Mouse (Mus musculus) cerebellum, postnatal 36 days (tissue): Measurements from ENCODE around the gene Lhx9.

Experiments
- DNase-seq, 2 experiments: peaks; one replicate each; pipeline ENCODE4 v3.0.0; 2021 to 2022; ENCODE audit warnings: mixed read lengths in 2 of 2

Lhx9 gene

GRCm38 (mm10) chr1:138848511-138849109 lies at the start of gene Lhx9:
Lhx9 (minus strand) TSS chr1:138848577.
- no peak for DNase-seq

DNA sequence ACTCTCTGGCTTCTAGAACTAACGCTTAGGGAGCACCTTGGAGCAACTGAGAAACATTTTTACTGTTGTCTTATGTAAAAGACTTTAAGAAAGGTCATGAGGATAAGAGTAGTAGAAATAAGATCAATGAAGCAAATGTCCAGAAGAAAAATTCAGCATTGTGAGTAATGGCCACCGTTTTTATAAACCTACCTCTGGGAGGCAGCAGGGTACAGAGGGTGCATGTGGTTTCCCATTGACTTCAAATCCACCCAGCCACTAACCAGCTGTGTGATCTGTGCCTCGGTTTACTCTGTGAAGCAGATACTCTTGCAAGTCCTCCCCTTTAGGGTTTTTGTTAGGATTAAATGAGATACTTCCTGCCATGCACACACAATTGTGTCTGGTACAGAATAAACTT lies 47.7 kb upstream of the Lhx9 start:
- no peak for DNase-seq

DNA sequence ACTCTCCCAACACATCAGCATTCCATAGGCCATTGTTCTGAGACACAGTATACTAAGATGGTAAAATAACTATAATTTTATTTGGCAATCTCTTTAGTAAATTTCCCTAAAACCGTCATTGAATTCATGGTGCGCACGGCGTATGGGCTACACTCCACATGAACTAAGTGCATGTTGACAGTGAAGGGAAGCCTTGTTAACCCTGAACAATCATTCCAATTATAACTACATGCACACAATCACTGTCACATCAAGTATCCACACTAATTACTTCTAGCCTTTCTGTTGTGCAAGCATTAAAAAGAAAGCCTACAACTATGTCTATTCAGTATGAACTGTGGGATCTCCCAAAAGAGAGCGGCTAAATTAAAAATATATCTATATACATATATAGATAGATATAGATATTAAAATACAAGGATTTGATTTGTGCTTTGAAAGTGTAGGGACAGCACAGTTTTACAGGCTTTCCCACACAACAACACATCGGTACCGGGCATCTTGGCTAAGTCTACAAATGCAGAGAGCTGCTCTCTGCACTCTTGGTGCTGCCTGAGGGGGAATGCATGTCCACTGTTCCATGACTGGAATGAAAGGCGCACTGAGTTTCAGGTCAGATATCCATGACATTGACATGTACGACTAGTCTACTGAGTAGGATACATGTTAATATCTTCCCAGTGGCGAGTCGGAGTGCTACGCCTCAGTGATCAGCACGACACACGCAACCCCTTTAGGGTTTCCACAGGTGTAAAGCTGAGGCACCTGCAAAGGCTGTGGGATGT lies 29.3 kb upstream of the Lhx9 start:
- DNase-seq: no peak

GRCm38 (mm10) chr1:138876371-138877045 lies 28.1 kb upstream of the Lhx9 start:
- no peak for DNase-seq

- peak; percentile 75 to 78 for DNase-seq
Observed at GRCm38 (mm10) chr1:138856101-138856950, 7.9 kb upstream of the Lhx9 start, which contains the start of gene 2310009B15Rik. 2310009B15Rik (minus strand) TSS chr1:138856852.

- no peak for DNase-seq
Observed at GRCm38 (mm10) chr1:138850823-138851222, 2.4 kb upstream of the Lhx9 start.

DNA sequence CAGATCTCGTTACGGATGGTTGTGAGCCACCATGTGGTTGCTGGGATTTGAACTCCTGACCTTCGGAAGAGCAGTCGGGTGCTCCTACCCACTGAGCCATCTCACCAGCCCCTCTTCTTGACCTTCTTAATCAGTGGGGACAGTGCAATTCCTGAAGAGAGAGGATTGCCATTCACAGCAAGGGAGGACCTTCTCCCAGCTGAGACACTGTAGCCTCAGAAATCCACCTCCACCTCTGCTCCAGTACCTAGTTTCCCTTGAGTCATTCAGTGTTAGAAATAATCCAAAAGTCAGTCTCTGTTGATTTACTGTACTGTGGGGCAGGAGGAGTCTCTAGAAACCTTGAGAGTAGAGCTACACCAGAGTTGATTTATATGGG lies 1.8 kb upstream of the Lhx9 start:
- DNase-seq: no peak

GRCm38 (mm10) chr1:138849531-138850160 lies 1.3 kb upstream of the Lhx9 start:
- DNase-seq: no peak

DNA sequence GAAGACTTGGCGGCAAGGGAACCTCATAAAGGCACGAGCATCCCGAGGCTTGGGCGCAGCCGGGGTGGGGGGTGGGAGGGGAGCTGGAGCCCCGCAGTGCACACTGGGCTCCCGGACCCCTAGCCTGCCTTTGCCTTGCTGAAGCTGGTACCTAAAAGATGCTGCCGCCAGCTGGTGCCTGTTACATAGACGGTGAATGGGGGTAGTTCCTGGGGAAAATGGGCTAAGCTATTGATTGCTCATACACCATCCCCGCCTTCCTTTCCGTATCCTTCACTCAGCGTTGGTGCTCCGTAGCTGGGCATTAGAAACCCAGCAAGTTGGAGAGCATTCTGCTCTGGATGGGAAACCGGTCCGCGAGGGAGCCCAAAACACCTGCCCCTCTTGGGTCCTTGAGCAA lies 351 bp downstream of the Lhx9 start:
- no peak for DNase-seq

- no peak for DNase-seq
Observed at GRCm38 (mm10) chr1:138847146-138847545, 1.2 kb downstream of the Lhx9 start.

DNA sequence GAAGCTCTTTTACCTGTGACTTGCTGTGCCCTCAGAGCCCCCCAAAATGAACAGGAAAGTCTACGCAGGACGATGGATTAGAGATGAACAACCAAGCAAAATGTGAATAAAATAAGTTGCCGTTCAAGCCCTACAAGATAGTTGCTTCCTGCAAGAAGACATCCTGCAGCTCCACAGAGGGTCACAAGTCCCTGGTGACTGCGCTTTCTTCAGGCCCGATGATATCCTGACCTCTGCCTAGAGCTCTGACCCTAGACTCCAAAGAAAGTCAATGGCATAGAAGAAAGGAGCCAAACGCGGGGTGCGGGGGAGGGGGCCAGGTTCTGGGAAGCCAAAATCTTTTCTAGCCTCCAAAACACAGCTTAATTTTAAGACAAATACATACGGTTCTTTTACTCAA lies 1.8 kb downstream of the Lhx9 start:
- no peak for DNase-seq

DNA sequence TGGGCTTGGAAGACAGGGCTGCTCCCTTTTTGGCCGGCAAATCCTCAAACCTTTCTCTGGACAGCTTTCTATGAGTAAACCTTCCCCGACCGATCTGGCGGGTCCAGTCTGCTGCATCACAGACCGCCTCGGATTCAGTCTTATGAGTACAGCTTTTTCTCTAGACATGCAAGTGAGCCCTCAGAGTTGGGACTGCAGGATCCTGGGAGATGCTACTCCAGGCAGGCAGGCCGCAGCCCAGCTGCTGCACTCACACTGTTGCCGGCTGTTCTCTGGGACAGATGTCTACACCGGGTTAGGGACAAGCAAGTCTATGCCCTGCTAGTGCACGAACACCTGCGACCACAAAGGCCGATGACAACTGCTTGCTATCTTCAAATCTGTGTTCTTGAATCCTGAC lies 2.2 kb downstream of the Lhx9 start:
- DNase-seq: no peak

- DNase-seq: no peak
Observed at GRCm38 (mm10) chr1:138845481-138845880, 2.9 kb downstream of the Lhx9 start.

DNA sequence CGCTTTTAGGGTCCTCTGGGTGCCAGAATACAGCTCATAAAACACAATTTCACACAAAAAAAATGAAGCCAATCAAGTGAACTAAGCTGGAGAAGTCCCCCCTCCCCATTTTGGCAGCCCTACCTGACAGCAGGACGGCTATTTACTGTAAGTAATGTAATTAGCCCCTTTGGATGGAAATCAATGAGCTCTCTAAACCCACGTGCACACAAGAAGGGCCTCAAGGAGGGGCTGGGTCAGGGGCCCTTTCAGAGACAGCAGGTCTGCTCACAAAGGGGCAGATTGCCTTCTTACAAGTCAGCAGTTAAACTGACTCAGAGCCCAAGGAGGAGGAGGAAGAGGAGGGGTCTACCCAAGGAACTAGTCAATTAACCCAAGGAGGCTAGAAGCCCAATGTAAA lies 4.2 kb downstream of the Lhx9 start:
- DNase-seq: no peak

DNA sequence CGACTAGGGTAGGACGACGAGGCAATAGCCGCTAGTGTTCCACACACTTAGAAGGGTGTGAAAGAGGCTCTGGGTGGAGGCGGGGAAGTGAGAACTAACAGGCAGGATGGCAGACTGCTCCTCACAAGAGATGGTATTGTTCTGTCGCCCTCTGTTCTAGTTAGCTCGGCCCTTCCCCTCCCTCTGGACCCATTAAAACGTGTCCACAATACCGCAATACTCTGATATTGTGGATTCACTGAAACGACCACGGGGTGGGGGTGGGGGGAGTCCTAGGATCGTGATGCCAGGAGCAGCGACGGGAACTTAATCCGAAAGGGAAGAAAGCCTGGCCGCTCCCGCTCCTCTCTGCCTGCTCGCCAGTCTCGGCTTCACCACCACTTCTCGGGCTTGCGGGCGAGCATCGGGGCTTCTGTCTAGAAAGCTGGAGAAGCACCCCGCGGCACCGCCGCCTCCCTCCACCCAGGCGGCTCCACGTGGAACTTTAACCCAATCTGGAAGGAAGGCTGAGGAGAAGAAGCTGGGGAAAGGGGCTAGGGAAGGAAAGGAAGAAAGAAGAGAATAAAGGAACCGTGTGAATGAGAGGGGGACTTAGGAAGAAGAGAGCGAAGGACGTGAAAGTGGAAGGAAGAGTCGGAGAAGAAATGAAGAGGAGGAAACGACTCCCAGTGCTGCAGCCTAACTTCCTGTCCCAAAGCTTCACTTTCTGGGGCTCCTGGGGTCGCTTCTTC lies 4.9 kb downstream of the Lhx9 start:
- peak in 1 of 2 experiments; percentile 13 for DNase-seq

DNA sequence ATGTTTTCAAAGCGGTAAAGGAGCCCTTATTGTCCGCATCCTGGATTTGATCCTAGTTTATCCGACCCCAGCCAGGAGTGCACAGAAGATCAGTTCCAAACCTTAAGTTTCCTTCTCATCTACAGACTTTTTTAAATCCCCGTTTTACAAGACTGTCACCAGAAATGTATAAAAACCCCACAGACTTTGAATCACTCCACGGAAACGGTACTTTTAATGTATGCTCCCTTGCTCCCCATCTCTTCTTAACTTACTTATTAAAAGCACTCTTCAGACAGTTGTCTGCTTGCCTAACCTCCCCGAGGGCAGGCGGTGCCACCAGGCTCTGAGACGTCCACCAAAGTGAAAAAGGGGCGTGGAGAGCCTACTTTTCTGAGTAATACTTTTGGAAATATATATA lies 5.6 kb downstream of the Lhx9 start:
- DNase-seq: peak in 1 of 2 experiments; percentile 6

DNA sequence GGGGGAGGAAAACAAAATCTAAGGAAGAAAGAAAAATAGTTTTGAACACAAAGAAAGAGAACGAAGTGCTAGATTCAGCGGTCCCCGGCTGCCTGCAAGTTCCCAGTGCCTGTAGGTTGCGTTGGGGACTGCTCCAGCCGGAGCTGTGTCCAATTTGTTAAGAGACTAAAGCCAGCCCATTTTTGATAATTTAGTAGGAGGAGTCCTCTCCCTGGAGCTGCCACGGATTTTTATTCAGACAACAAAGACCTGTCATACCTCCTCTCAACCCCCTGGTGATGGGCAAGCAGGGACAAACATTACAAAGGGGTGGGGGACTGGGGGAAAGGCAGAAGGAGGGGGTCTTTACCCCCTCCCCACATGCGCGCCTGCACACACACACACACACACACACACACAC lies 6.1 kb downstream of the Lhx9 start:
- DNase-seq: peak in 1 of 2 experiments; percentile 17

DNA sequence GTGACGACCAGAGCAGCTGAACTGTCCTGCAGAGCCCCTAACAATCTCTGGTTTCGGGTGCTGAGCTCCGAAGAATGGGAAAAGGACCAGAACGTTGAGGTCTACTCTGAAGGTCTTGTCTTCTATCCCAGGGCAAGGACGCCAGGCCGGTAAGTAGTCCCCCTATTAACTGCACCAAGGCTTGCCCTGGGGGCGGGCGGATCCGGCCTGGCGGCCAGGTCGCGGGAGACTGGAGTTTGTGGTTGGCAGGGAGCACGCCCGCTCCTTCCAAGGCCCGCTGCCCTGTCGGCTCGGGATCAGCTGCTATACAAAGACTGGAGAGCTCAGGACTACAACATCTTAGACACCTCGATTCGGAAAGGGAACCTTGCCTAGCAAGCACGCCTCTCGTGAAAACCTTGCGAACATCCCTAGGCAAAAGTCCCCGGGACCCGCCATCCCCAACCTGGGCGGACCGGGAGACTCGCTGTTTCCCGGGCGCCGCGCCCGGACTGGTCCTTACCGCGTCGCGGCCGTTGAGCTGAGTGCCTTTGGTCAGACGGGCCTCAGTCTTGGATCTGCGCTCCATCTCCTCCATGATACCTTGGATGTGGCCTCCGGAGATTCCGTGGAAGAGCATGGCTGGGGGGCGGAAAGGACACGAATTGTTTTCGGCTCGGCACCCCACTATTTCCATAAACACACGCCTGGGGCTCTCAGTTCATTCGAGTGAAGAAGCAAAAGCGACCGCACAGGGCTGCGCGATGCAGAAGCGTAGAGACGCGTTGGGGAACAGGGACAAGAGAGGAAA lies 6.9 kb downstream of the Lhx9 start:
- peak; percentile 16 to 43 for DNase-seq

DNA sequence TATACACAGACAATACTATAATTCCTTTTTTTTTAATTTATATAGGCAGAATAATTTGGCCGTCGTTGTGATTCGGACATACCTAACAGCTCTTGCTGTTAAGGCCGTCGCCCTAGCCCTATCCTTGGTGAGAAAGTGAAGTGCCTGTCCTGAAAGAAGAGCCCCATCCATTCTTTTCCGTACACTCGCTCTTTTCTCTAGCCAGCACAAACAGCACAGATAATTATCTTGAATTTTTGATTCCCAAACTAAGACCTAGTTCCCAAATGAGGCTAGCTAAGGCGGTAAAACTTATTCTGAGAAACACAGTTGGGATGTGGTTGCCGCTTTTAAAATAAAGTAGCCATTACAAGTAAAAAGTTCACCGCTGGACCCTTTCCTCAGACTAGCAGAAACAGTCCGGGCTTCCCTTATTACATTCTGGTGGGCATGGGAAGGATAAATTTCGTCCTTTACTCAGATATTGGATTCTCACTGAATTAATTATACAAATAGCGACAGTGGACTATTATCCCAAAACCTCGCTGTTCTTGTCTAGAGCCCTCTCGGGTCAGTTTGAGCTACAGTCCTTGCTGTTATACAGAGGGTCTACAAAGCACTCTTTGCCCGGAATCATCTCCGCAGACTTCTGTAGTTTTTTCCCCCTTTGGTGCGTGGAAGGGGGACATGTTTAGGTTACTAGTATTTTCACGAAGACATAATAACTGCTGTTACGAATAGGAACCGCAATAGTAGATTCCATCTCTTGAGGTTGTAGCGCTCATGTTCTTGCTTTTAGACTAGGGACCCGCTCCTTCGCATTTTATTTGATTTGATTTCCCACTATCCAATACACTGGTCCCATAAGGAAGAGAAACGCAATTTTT lies 7.7 kb downstream of the Lhx9 start:
- DNase-seq: peak in 1 of 2 experiments; percentile 20
